Mouse (Mus musculus): ENCODE results near the gene Gm11172. TPM values are rescaled to one million over a fixed set of nuclear protein-coding genes. Genes with fewer than 3 reads are reported as not detected.
A peak's percentile ranks its signal among the peaks of the same experiment; 100 is the strongest.
"Not testable (repeated sequence)": the region's sequence is repeated elsewhere in the genome, so short reads cannot be mapped to it uniquely, and the experiment has no call there.

Gene Gm11172
- polyA plus RNA-seq, 1 experiment: not detected

- H3K27ac ChIP-seq (ENCODE audit: control insufficient read depth, insufficient read depth, low read depth, low read length): no peak overlapping the region
- no peak for TF ChIP-seq POLR2A (IDR thresholded peaks at IDR 0.05; ENCODE audit: control insufficient read depth, low read depth, low read length)
- no peak for TF ChIP-seq CTCF (IDR thresholded peaks at IDR 0.05; ENCODE audit: control insufficient read depth, insufficient read depth, insufficient replicate concordance, low read depth, low read length)
- no peak overlapping the region for H3K4me3 ChIP-seq (ENCODE audit: control insufficient read depth, low read depth, low read length)
- H3K4me1 ChIP-seq (ENCODE audit: control insufficient read depth, insufficient read depth, low read length): peaks cover 7% of the 10 kb centered on the region
- H3K27me3 ChIP-seq (ENCODE audit: control insufficient read depth, insufficient read depth, low read length): no peaks in the 10 kb centered on the region
- H3K36me3 ChIP-seq (ENCODE audit: control insufficient read depth, insufficient read depth, low read length): no peaks in the 10 kb centered on the region
Observed at GRCm38 (mm10) chr16:10844319-10844670, 31.6 kb downstream of the Gm11172 start.

GRCm38 (mm10) chr16:10845952-10846351, 33.2 kb downstream of the Gm11172 start:
- Histone ChIP-seq H3K4me3 (ENCODE audit: control insufficient read depth, low read depth, low read length) (no peak overlapping the region), H3K4me1 (ENCODE audit: control insufficient read depth, insufficient read depth, low read length) (peaks cover 9% of the 10 kb centered on the region), H3K36me3 (ENCODE audit: control insufficient read depth, insufficient read depth, low read length) (no peaks in the 10 kb centered on the region), H3K27ac (ENCODE audit: control insufficient read depth, insufficient read depth, low read depth, low read length) (no peak overlapping the region), H3K27me3 (ENCODE audit: control insufficient read depth, insufficient read depth, low read length) (no peaks in the 10 kb centered on the region)
- no peak for TF ChIP-seq CTCF (IDR thresholded peaks at IDR 0.05; ENCODE audit: control insufficient read depth, insufficient read depth, insufficient replicate concordance, low read depth, low read length)
- TF ChIP-seq POLR2A (IDR thresholded peaks at IDR 0.05; ENCODE audit: control insufficient read depth, low read depth, low read length): no peak

GRCm38 (mm10) chr16:10846503-10846902, 33.8 kb downstream of the Gm11172 start:
- TF ChIP-seq POLR2A (IDR thresholded peaks at IDR 0.05; ENCODE audit: control insufficient read depth, low read depth, low read length) (no peak), CTCF (IDR thresholded peaks at IDR 0.05; ENCODE audit: control insufficient read depth, insufficient read depth, insufficient replicate concordance, low read depth, low read length) (peak; percentile 54; the same call in 1 of the 2 replicates)
- H3K4me1 ChIP-seq (ENCODE audit: control insufficient read depth, insufficient read depth, low read length): peaks cover 11% of the 10 kb centered on the region
- no peak overlapping the region for H3K27ac ChIP-seq (ENCODE audit: control insufficient read depth, insufficient read depth, low read depth, low read length)
- no peaks in the 10 kb centered on the region for H3K36me3 ChIP-seq (ENCODE audit: control insufficient read depth, insufficient read depth, low read length)
- no peaks in the 10 kb centered on the region for H3K27me3 ChIP-seq (ENCODE audit: control insufficient read depth, insufficient read depth, low read length)
- no peak overlapping the region for H3K4me3 ChIP-seq (ENCODE audit: control insufficient read depth, low read depth, low read length)

GRCm38 (mm10) chr16:10849965-10850861, 37.5 kb downstream of the Gm11172 start:
- Histone ChIP-seq H3K27ac (ENCODE audit: control insufficient read depth, insufficient read depth, low read depth, low read length) (no peak overlapping the region; the same call in 1 of the 2 replicates), H3K27me3 (ENCODE audit: control insufficient read depth, insufficient read depth, low read length) (no peaks in the 10 kb centered on the region), H3K36me3 (ENCODE audit: control insufficient read depth, insufficient read depth, low read length) (no peaks in the 10 kb centered on the region), H3K4me3 (ENCODE audit: control insufficient read depth, low read depth, low read length) (no peak overlapping the region), H3K4me1 (ENCODE audit: control insufficient read depth, insufficient read depth, low read length) (peaks cover 4% of the 10 kb centered on the region)
- TF ChIP-seq POLR2A (IDR thresholded peaks at IDR 0.05; ENCODE audit: control insufficient read depth, low read depth, low read length) (no peak), CTCF (IDR thresholded peaks at IDR 0.05; ENCODE audit: control insufficient read depth, insufficient read depth, insufficient replicate concordance, low read depth, low read length) (no peak)

GRCm38 (mm10) chr16:10850905-10851304, 38.2 kb downstream of the Gm11172 start:
- no peak overlapping the region for H3K27ac ChIP-seq (ENCODE audit: control insufficient read depth, insufficient read depth, low read depth, low read length)
- H3K4me3 ChIP-seq (ENCODE audit: control insufficient read depth, low read depth, low read length): no peak overlapping the region
- no peaks in the 10 kb centered on the region for H3K36me3 ChIP-seq (ENCODE audit: control insufficient read depth, insufficient read depth, low read length)
- peaks cover 4% of the 10 kb centered on the region for H3K4me1 ChIP-seq (ENCODE audit: control insufficient read depth, insufficient read depth, low read length)
- TF ChIP-seq POLR2A (IDR thresholded peaks at IDR 0.05; ENCODE audit: control insufficient read depth, low read depth, low read length) (no peak), CTCF (IDR thresholded peaks at IDR 0.05; ENCODE audit: control insufficient read depth, insufficient read depth, insufficient replicate concordance, low read depth, low read length) (no peak)
- no peaks in the 10 kb centered on the region for H3K27me3 ChIP-seq (ENCODE audit: control insufficient read depth, insufficient read depth, low read length)

GRCm38 (mm10) chr16:10852216-10852615, 39.5 kb downstream of the Gm11172 start:
- H3K27ac ChIP-seq (ENCODE audit: control insufficient read depth, insufficient read depth, low read depth, low read length); H3K27me3 ChIP-seq (ENCODE audit: control insufficient read depth, insufficient read depth, low read length); H3K4me1 ChIP-seq (ENCODE audit: control insufficient read depth, insufficient read depth, low read length); H3K36me3 ChIP-seq (ENCODE audit: control insufficient read depth, insufficient read depth, low read length); H3K4me3 ChIP-seq (ENCODE audit: control insufficient read depth, low read depth, low read length): not testable (repeated sequence)

- no peak for TF ChIP-seq POLR2A (IDR thresholded peaks at IDR 0.05; ENCODE audit: control insufficient read depth, low read depth, low read length)
- no peak for TF ChIP-seq CTCF (IDR thresholded peaks at IDR 0.05; ENCODE audit: control insufficient read depth, insufficient read depth, insufficient replicate concordance, low read depth, low read length)
- Histone ChIP-seq H3K27ac (ENCODE audit: control insufficient read depth, insufficient read depth, low read depth, low read length) (no peak overlapping the region), H3K4me1 (ENCODE audit: control insufficient read depth, insufficient read depth, low read length) (peaks cover 2% of the 10 kb centered on the region), H3K4me3 (ENCODE audit: control insufficient read depth, low read depth, low read length) (no peak overlapping the region), H3K27me3 (ENCODE audit: control insufficient read depth, insufficient read depth, low read length) (no peaks in the 10 kb centered on the region), H3K36me3 (ENCODE audit: control insufficient read depth, insufficient read depth, low read length) (no peaks in the 10 kb centered on the region)
Observed at GRCm38 (mm10) chr16:10859726-10860245, 47.1 kb downstream of the Gm11172 start.

Measured in testis, adult 2 months (tissue).